Mouse (Mus musculus) right cerebral cortex, adult 18-20 months (tissue): ENCODE data around the gene Pnpt1.
A peak's percentile ranks its signal among the peaks of the same experiment; 100 is the strongest.

Experiments used
- DNase-seq: peaks from one replicate; pipeline ENCODE4 v3.0.0; 2022; ENCODE audit warnings: mixed read lengths

The Pnpt1 gene

GRCm38 (mm10) chr11:29130385-29131355 lies at the start of gene Pnpt1:
TSS of gene Pnpt1 (plus strand) at chr11:29130744.
- DNase-seq: peak; percentile 95

- DNase-seq: no peak
Observed at GRCm38 (mm10) chr11:29092403-29092802, 38.1 kb upstream of the Pnpt1 start.

- no peak for DNase-seq
Observed at GRCm38 (mm10) chr11:29098926-29099325, 31.6 kb upstream of the Pnpt1 start.

- peak; percentile 3 for DNase-seq
Observed at GRCm38 (mm10) chr11:29129862-29130384, 621 bp upstream of the Pnpt1 start.

GRCm38 (mm10) chr11:29140671-29141070 lies 10.1 kb downstream of the Pnpt1 start:
- no peak for DNase-seq

GRCm38 (mm10) chr11:29148901-29149300 lies 18.4 kb downstream of the Pnpt1 start:
- no peak for DNase-seq

GRCm38 (mm10) chr11:29163569-29163968 lies 33.0 kb downstream of the Pnpt1 start:
- no peak for DNase-seq

- DNase-seq: peak; percentile 75
Observed at GRCm38 (mm10) chr11:29171959-29172391, 41.4 kb downstream of the Pnpt1 start.

- DNase-seq: peak; percentile 99
Observed at GRCm38 (mm10) chr11:29172563-29173124, 42.1 kb downstream of the Pnpt1 start, which contains the start of gene Ppp4r3b. TSS of gene Ppp4r3b (plus strand) at chr11:29172890.

- peak; percentile 42 for DNase-seq
Observed at GRCm38 (mm10) chr11:29173125-29173631, 42.6 kb downstream of the Pnpt1 start.

- DNase-seq: no peak
Observed at GRCm38 (mm10) chr11:29173706-29174436, 43.3 kb downstream of the Pnpt1 start.

GRCm38 (mm10) chr11:29179319-29179718 lies 48.8 kb downstream of the Pnpt1 start:
- no peak for DNase-seq

GRCm38 (mm10) chr11:29180657-29181056 lies 50.1 kb downstream of the Pnpt1 start:
- peak; percentile 22 for DNase-seq

- no peak for DNase-seq
Observed at GRCm38 (mm10) chr11:29181751-29182150, 51.2 kb downstream of the Pnpt1 start.

- no peak for DNase-seq
Observed at GRCm38 (mm10) chr11:29188981-29189380, 58.4 kb downstream of the Pnpt1 start.

- no peak for DNase-seq
Observed at GRCm38 (mm10) chr11:29203653-29204052, 73.1 kb downstream of the Pnpt1 start.

- DNase-seq: no peak
Observed at GRCm38 (mm10) chr11:29209774-29210173, 79.2 kb downstream of the Pnpt1 start.
